19 mouse cellular contexts compared by ENCODE assay signal in genomic region chr2:141472791-141473190, GRCm38 (mm10).
"Had no signal": no experiment of that assay in that cellular context is flagged by ENCODE, and none has a peak within 500 bp of the region (broad histone marks: within the 10 kb centered on the region; RNA-seq: fewer than 3 reads in every experiment).

No protein-coding gene starts in this region.

- H3K4me2 ChIP-seq: lung, embryonic 14.5 days; midbrain, embryonic 12.5 days; neural tube, embryonic 13.5 days; neural tube, embryonic 15.5 days had no signal

- H3K36me3 ChIP-seq: midbrain, embryonic 10.5 days; midbrain, embryonic 12.5 days; neural tube, embryonic 13.5 days; neural tube, embryonic 15.5 days had no signal

- H3K9ac ChIP-seq: lung, embryonic 14.5 days; midbrain, embryonic 12.5 days; neural tube, embryonic 13.5 days; neural tube, embryonic 15.5 days had no signal

- H3K9me3 ChIP-seq: midbrain, embryonic 10.5 days; midbrain, embryonic 12.5 days; neural tube, embryonic 13.5 days; neural tube, embryonic 15.5 days had no signal

- H3K27me3 ChIP-seq: midbrain, embryonic 12.5 days; neural tube, embryonic 13.5 days; neural tube, embryonic 15.5 days had no signal

- ATAC-seq: midbrain, embryonic 16.5 days had no signal

- H3K27ac ChIP-seq: midbrain, embryonic 10.5 days; midbrain, embryonic 12.5 days; neural tube, embryonic 13.5 days; neural tube, embryonic 15.5 days had no signal

- H3K4me1 ChIP-seq: neural tube, embryonic 13.5 days; neural tube, embryonic 15.5 days had no signal

- DNase-seq: lung, adult 18-20 months; lung, embryonic 14.5 days; lung, postnatal 10 days; lung, postnatal 4 days; midbrain, embryonic 14.5 days; retina, postnatal 1 day; right cerebral cortex, adult 18-20 months; right cerebral cortex, postnatal 25 days; right cerebral cortex, postnatal 4 days; spleen, adult 18-20 months; thymus, adult 18-20 months; thymus, postnatal 14 days; thymus, postnatal 36 days had no signal

- H3K4me3 ChIP-seq: midbrain, embryonic 10.5 days; midbrain, embryonic 12.5 days; myocyte; neural tube, embryonic 13.5 days; neural tube, embryonic 15.5 days had no signal
